Mouse (Mus musculus) liver, adult 2 months (tissue): Measurements from ENCODE around the gene Cpxm2.

Experiments
- CTCF ChIP-seq: fragments of 200-500 bp; IDR thresholded peaks from 2 replicates; pipeline ENCODE4 v1.5.1; 2011; ENCODE audit warnings: low read depth, low read length, control low read depth
- POLR2A ChIP-seq: fragments of 200-500 bp; IDR thresholded peaks from 2 replicates; pipeline ENCODE4 v1.6.1; 2011; ENCODE audit warnings: low read length, control low read depth; ENCODE audit not compliant: insufficient read depth; ENCODE audit errors: extremely low read depth

GRCm38 (mm10) chr7:132179049-132179448 lies 24.5 kb upstream of the Cpxm2 start:
- TF ChIP-seq CTCF: no peak
- no peak for TF ChIP-seq POLR2A
